Mouse (Mus musculus) sigmoid colon, adult 10 weeks (tissue): ENCODE measurements around the gene Washc4. TPM values are rescaled to one million over a fixed set of nuclear protein-coding genes. Genes with fewer than 3 reads are reported as not detected.

Source experiments
- polyA plus RNA-seq: library from polyadenylated mRNA; stranded (reverse); fragments of 350-450 nt; fragmentation: Illumina TruSeq; extraction: RNeasy Lipid Tissue Mini Kit (QIAGEN cat#74804); gene quantifications from one replicate; pipeline ENCODE4 v1.2.3, GENCODE M21; 2014; ENCODE audit warnings: low read depth, low replicate concordance

Gene Washc4
- polyA plus RNA-seq: 50.9 TPM

GRCm38 (mm10) chr10:83543439-83544102 is at the start of gene Washc4:
TSS of gene Washc4 (plus strand) at chr10:83543752.

GRCm38 (mm10) chr10:83533910-83534283 is 9.7 kb upstream of the Washc4 start, which contains the start of gene Aldh1l2:
TSS of gene Aldh1l2 (minus strand) at chr10:83534140.

Other genes starting within 250 kb of the Washc4 start
- gene Slc41a2, start 205.9 kb upstream of the Washc4 start, polyA plus RNA-seq: 20.3 TPM
- gene D10Wsu102e, start 183.5 kb upstream of the Washc4 start, polyA plus RNA-seq: 0.95 TPM
- gene Aldh1l2, start 9.6 kb upstream of the Washc4 start, polyA plus RNA-seq: 1.9 TPM
- 689 TPM for gene Appl2, start 105.0 kb downstream of the Washc4 start, polyA plus RNA-seq
- gene 1500009L16Rik, start 179.1 kb downstream of the Washc4 start, polyA plus RNA-seq: 12.2 TPM